Mouse (Mus musculus) ES-E14 (cell line): Measurements from ENCODE around the gene Immt.

Experiments used
- HCFC1 ChIP-seq: IDR thresholded peaks from 2 replicates; pipeline ENCODE4 v1.6.1; 2012; ENCODE audit warnings: low read length, inconsistent platforms, borderline replicate concordance; ENCODE audit not compliant: insufficient read depth
- ZC3H11A ChIP-seq: IDR thresholded peaks from 2 replicates; pipeline ENCODE4 v1.6.1; 2012; ENCODE audit warnings: low read depth, mild to moderate bottlenecking, inconsistent platforms, low read length, borderline replicate concordance
- ZNF384 ChIP-seq: IDR thresholded peaks from 2 replicates; pipeline ENCODE4 v1.6.1; 2012; ENCODE audit warnings: low read depth, low read length, inconsistent platforms

GRCm38 (mm10) chr6:71877965-71878760 is 47.0 kb downstream of the Immt start:
- TF ChIP-seq ZNF384, result no peak
- no peak for TF ChIP-seq ZC3H11A
- TF ChIP-seq HCFC1, result no peak
